Mouse (Mus musculus) olfactory bulb, adult 2 months (tissue): ENCODE measurements around the gene Gm21103.
"Not testable (repeated sequence)": the region's sequence is repeated elsewhere in the genome, so short reads cannot be mapped to it uniquely, and the experiment has no call there.

Experiments
- CTCF ChIP-seq: fragments of 200-500 bp; IDR thresholded peaks from 2 replicates; pipeline ENCODE4 v1.5.1; 2012; ENCODE audit warnings: low read depth, mild to moderate bottlenecking, low read length, moderate library complexity; ENCODE audit not compliant: insufficient read depth
- POLR2A ChIP-seq: fragments of 200-500 bp; IDR thresholded peaks from 2 replicates; pipeline ENCODE4 v1.6.1; 2012; ENCODE audit warnings: mild to moderate bottlenecking, low read depth, low read length, moderate library complexity; ENCODE audit not compliant: insufficient read depth

- TF ChIP-seq CTCF, POLR2A: not testable (repeated sequence)
These were observed 38.9 kb upstream of the Gm21103 start, which contains the start of gene Gm3618 for GRCm38 (mm10) chr14:6343578-6343977.
